Mouse (Mus musculus): ENCODE measurements around the gene Bub1.

- no peak for TF ChIP-seq CTCF (IDR thresholded peaks at IDR 0.05; ENCODE audit: control insufficient read depth, insufficient read depth, low read length)
- no peak for TF ChIP-seq POLR2A (IDR thresholded peaks at IDR 0.05; ENCODE audit: borderline replicate concordance, control insufficient read depth, low read depth, low read length)
Measured at GRCm38 (mm10) chr2:127773938-127774577, 57.6 kb downstream of the Bub1 start.
